Mouse (Mus musculus) brain, embryonic 18.5 days (tissue): ENCODE results near the gene H2al1b.
"Not testable (repeated sequence)": the region's sequence is repeated elsewhere in the genome, so short reads cannot be mapped to it uniquely, and the experiment has no call there.

ENCODE experiments used
- DNase-seq: peaks from one replicate; pipeline ENCODE4 v3.0.0-alpha.2; 2012; ENCODE audit warnings: low read depth, low spot score

H2al1b gene

GRCm38 (mm10) chrX:11302132-11302531, at the start of gene H2al1b:
H2al1b (plus strand) TSS chrX:11302432.
- DNase-seq = not testable (repeated sequence)

DNA sequence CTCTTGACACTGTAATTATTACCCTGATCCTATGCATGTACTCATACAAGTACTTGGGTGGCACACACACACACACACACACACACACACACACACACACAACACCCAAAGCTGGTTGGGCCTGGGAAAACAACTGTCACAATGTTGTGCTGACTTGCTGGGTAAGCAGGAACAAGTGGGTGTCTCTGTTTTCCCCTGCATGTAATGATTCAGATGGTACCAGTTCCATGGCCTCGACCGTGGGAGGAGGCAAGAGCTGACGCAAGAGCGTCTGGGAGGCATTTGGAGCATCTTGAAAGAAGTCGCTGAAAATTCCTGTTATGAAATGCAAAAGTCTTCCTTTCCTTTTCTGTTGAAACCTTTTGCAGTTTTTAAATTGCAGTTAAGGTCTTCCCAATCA, 48.2 kb upstream of the H2al1b start:
- no peak for DNase-seq

DNA sequence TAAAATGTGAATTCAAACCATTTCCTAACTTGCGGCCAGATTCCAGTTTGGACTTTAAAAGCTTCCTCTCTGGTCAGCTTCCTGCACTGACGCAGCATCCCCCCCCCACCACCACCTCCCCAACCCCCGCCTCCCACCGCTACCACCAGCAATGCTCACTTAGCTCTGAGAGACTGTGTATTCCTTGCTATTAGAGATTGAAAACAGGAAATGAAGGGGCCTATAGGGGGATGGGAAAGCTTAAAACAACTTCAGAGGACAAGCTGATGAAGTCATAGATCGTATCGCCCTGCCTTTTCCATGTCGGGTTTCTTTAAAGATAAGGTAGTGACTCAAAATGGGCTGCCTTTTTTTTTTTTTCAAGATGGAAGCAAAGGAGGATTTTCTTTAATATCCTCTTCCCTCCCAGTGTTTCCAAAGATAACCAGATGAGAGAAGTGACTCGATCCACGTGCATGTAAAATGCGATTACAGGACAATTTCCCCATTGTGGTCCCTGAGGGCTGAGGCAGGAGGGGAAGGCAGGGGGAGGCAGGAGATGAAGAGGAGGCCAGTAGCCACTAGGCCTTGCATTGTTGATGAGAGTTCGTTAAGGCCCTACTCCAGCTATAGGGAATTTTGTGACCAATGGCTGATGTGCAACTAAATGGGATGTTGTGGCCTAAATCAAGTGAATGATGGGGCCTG, 47.6 kb upstream of the H2al1b start:
- no peak for DNase-seq

DNA sequence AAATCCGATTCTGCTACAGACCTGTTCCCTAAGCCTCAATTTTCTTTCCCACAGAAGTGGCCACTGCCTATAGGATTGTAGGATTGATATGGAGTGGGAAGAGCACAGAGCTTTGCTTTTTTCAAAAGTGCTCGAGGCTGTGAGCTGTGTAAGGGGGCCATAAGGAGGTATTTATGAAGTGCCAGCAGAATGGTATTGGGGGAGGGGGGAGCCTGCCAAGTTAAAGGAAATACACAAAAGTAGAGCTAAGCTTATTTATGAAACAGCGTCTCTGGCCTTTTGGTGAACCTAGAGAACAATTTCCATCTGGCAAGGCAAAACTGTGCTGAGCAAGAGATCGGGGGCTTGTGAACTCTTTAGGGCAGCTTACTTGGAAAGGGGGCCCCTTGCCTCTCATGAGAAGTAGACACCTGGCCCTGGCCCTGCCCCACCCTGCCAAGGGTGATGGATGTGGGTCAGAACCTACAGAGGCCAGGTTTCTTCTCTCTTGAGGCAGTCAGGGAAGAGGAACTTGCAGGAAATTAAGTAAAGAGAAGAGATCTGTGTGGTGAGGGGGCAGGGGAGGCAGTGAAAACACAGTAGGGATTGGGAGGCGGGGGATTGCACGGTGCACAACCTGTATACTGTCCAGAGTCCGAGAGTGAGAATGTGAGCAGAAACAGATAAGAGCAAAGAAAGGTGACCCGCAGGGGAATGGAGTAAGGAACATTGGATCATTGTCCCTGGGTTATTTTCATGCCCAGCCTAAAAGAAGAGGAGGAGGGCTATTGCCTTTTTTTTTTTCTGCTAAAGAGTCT, 46.5 kb upstream of the H2al1b start:
- DNase-seq = no peak

DNA sequence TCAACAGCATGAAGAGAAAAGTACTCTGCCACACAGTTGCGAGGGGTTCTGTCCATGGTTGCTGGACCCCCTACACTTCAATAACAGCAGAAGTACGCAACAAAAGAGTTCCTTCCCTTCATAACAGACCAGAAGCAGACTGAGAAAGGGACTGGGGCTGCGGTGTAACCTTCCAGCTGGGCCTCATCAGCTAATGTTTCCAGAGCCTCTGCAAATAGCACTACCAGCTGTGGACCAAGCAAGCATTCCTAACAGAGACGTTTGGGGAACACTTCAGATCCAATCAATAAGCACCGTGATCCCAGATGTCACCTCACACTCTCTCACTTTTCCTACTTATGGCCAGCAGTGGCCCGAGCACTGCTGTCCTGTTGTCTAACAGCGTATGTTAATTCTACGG, 37.3 kb upstream of the H2al1b start:
- no peak for DNase-seq

DNA sequence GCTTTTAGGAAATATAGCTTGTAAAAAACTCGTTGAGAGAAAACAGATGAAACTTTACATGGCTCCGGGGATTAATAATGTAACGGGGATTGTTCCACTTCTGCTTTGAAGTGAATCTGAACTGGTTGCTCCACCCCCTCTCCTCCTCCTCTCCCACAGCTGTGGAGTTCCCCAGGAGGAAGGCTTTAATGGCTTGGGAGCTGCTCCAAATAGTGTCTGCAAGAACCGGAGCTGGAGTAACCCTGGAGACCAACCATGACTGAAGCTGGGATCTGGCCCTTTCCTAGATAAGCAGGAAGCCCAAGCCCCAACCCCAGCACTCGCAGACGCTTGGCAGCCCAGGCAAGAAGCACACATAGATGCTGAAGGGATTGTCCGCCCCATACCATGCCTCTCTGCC, 34.4 kb upstream of the H2al1b start:
- DNase-seq = no peak

DNA sequence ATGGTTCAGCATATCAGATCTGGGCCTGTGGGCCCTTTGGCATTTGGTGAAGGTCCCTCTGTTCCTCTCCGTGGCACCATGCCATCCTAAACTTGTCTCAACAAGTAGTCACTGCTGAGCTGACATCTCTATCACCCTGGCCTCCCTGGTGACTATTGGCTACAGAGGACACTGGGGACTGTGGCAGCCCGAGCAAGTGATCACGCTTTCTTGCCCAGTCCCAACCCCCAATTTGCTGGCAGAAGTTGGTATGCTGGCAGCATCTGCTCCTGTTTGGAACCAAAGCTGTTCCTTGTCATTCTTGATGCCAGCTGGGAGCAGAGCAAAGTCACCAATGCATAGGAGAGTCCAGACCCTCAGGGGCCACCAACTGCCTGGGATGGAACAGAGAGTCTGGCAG, 33.2 kb upstream of the H2al1b start:
- DNase-seq = no peak

DNA sequence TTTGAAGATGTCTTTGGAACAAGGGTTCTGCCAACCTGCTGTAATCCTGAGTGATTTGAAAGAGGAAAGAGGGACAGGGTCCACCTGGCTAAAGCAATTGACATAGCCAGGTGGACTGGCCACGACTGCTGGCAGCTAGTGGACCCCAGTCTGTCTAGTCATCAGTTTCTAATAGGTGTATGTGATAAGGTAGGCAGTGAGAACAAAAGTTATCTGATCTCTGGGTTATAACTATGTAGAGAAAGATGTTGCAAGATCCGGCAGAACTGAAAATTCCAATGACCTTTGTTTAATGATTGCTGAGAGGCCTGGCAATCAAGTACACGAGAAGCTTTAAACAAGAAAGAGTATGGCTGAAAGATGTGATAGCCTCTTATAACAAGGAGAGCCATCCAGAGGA, 29.0 kb upstream of the H2al1b start:
- DNase-seq = no peak

- DNase-seq = no peak
Measured at GRCm38 (mm10) chrX:11277083-11277482, 25.1 kb upstream of the H2al1b start.

GRCm38 (mm10) chrX:11280741-11281140, 21.5 kb upstream of the H2al1b start:
- no peak for DNase-seq

DNA sequence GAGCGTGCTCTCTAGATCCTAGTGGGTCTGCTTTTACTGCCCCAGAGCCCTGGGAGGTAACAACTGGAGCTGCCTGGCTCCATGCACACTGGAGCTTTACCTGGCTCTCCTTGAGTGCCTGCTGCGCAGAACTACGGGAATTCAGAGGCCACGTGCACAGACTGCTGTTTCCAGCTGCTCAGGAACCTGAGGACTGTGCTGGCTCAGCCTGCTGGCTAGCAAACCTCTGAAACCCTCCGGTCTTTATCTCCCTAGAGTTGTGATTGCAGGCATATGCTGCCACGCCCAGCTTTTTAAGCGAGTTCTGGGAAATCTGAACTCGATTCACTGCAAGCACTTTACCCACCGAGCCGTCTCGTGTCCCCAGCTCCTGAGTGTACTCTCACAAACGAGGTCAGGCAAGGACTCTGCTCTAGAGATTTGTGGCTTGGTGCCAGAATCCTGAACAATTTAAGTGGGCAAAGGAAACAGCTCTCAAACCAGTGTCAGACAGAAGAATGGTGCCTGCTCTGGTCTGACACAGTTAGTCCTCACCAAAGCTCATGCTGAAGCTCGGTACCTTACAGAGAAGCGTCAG, 13.8 kb upstream of the H2al1b start:
- DNase-seq = no peak

- no peak for DNase-seq
Measured at GRCm38 (mm10) chrX:11289244-11289643, 13.0 kb upstream of the H2al1b start.

- DNase-seq = not testable (repeated sequence)
Measured at GRCm38 (mm10) chrX:11298957-11299356, 3.3 kb upstream of the H2al1b start, which contains the start of gene H2al1a. H2al1a (plus strand) TSS chrX:11299257.

DNA sequence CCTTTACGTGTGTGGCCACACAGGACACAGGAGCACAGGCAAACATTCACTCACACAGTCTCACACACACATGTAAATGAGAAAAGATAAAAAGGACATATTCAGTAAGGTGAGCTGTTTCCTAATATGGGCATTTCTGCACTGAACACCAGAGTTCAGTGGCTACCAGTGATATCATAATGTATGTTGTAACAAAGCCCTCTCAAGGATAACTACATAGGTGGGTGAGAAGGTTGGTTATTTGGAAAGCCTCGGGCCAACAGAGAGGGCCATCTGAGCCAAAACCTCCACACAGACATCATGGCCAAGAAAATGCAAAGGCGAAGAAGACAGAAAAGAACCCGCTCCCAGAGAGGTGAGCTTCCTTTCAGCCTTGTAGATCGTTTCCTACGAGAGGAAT, 3.1 kb downstream of the H2al1b start, which contains the start of gene H2al1c:
H2al1c (plus strand) TSS at position 301 of the 400 bp plus-strand sequence.
- DNase-seq = not testable (repeated sequence)

GRCm38 (mm10) chrX:11308524-11308923, 6.3 kb downstream of the H2al1b start, which contains the start of gene H2al1d:
H2al1d (plus strand) TSS chrX:11308824.
- DNase-seq = not testable (repeated sequence)

DNA sequence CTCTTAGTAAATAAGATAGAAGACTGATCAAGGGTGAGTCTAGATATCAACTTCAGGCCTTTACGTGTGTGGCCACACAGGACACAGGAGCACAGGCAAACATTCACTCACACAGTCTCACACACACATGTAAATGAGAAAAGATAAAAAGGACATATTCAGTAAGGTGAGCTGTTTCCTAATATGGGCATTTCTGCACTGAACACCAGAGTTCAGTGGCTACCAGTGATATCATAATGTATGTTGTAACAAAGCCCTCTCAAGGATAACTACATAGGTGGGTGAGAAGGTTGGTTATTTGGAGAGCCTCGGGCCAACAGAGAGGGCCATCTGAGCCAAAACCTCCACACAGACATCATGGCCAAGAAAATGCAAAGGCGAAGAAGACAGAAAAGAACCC, 9.4 kb downstream of the H2al1b start, which contains the start of gene H2al1e:
H2al1e (plus strand) TSS at position 301 of the 400 bp plus-strand sequence.
- not testable (repeated sequence) for DNase-seq

DNA sequence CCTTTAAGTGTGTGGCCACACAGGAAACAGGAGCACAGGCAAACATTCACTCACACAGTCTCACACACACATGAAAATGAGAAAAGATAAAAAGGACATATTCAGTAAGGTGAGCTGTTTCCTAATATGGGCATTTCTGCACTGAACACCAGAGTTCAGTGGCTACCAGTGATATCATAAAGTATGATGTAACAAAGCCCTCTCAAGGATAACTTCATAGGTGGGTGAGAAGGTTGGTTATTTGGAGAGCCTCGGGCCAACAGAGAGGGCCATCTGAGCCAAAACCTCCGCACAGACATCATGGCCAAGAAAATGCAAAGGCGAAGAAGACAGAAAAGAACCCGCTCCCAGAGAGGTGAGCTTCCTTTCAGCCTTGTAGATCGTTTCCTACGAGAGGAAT, 12.6 kb downstream of the H2al1b start, which contains the start of gene H2al1f:
H2al1f (plus strand) TSS at position 301 of the 400 bp plus-strand sequence.
- DNase-seq = not testable (repeated sequence)

- DNase-seq = not testable (repeated sequence)
Measured at GRCm38 (mm10) chrX:11317956-11318355, 15.7 kb downstream of the H2al1b start, which contains the start of gene H2al1g. H2al1g (plus strand) TSS chrX:11318256.

DNA sequence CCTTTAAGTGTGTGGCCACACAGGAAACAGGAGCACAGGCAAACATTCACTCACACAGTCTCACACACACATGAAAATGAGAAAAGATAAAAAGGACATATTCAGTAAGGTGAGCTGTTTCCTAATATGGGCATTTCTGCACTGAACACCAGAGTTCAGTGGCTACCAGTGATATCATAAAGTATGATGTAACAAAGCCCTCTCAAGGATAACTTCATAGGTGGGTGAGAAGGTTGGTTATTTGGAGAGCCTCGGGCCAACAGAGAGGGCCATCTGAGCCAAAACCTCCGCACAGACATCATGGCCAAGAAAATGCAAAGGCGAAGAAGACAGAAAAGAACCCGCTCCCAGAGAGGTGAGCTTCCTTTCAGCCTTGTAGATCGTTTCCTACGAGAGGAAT, 19.0 kb downstream of the H2al1b start, which contains the start of gene H2al1h:
H2al1h (plus strand) TSS at position 301 of the 400 bp plus-strand sequence.
- not testable (repeated sequence) for DNase-seq

GRCm38 (mm10) chrX:11324359-11324758, 22.1 kb downstream of the H2al1b start, which contains the start of gene H2al1i:
H2al1i (plus strand) TSS chrX:11324659.
- DNase-seq = not testable (repeated sequence)

DNA sequence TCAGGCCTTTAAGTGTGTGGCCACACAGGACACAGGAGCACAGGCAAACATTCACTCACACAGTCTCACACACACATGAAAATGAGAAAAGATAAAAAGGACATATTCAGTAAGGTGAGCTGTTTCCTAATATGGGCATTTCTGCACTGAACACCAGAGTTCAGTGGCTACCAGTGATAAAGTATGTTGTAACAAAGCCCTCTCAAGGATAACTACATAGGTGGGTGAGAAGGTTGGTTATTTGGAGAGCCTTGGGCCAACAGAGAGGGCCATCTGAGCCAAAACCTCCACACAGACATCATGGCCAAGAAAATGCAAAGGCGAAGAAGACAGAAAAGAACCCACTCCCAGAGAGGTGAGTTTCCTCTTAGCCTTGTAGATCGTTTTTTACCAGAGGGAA, 25.3 kb downstream of the H2al1b start, which contains the start of gene H2al1j:
H2al1j (plus strand) TSS at position 301 of the 400 bp plus-strand sequence.
- DNase-seq = not testable (repeated sequence)

GRCm38 (mm10) chrX:11345762-11346161, 43.5 kb downstream of the H2al1b start:
- no peak for DNase-seq
